Mouse (Mus musculus): Measurements from ENCODE around the gene Gas2.

GRCm38 (mm10) chr7:52015628-52016027, 153.8 kb downstream of the Gas2 start, which contains the start of gene 1700015G11Rik:
- TF ChIP-seq EP300 (IDR thresholded peaks at IDR 0.05; ENCODE audit: low read depth) (no peak), CTCF (IDR thresholded peaks at IDR 0.05; ENCODE audit: low read depth) (no peak)
